Mouse (Mus musculus) liver, postnatal 0 days (tissue): ENCODE data around the gene Il4.

Source experiments
- CTCF ChIP-seq: sonication (generic); IDR thresholded peaks from 2 replicates; pipeline ENCODE4 v1.5.1; 2016; ENCODE audit warnings: antibody characterized with exemption, low read depth
- EP300 ChIP-seq: IDR thresholded peaks from 2 replicates; pipeline ENCODE4 v1.6.1; 2016; ENCODE audit warnings: antibody characterized with exemption, low read depth, mild to moderate bottlenecking

GRCm38 (mm10) chr11:53664091-53664490, 45.6 kb upstream of the Il4 start:
- no peak for TF ChIP-seq CTCF
- TF ChIP-seq EP300, result no peak
